Mouse (Mus musculus): ENCODE measurements around the gene S100a4.

S100a4 gene

GRCm38 (mm10) chr3:90600036-90600435 is 3.5 kb upstream of the S100a4 start:
- DNase-seq, result no peak

DNA sequence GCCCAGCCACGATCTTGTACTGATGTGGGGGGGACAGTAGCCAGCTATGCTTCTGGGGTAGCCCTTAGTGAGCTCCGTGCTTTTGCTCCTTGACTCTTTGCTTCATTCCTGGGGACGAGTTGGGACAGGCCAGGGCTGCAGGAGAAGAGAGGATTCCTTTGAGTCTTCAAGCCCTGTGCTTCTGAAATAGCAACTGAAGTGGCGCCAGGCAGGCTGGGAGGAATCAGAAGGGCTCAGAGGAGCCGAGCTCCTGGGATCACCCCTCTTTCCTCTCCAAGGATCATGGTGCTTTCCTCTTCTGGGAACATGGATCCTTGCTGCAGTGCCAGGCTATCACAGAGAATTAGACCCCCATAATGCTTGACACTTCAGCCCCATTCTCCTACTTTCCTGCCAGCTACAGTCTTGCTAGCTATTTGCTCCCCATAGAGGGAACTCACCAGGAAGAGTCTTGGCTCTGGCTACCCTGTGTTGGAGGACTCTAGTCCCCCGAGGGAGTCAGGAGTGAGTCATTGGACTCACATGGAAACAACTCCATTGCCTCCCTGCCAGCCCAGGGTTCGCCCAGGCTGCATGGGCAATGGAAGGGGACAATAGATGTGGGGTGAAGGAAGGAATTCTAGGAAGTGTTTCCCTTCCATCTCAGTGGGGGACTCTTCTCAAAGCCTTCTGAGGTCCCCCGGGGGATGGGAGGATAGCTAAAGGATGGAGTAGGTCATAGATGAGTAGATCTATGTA is 2.9 kb upstream of the S100a4 start:
- DNase-seq, result no peak

- no peak for DNase-seq
Observed at GRCm38 (mm10) chr3:90601486-90602110, 2.0 kb upstream of the S100a4 start, which contains the start of gene Gm42674. TSS of gene Gm42674 (plus strand) at chr3:90601904.

- no peak for DNase-seq
Observed at GRCm38 (mm10) chr3:90604416-90604815, 845 bp downstream of the S100a4 start.

GRCm38 (mm10) chr3:90605049-90605448 is 1.5 kb downstream of the S100a4 start:
- no peak for DNase-seq

DNA sequence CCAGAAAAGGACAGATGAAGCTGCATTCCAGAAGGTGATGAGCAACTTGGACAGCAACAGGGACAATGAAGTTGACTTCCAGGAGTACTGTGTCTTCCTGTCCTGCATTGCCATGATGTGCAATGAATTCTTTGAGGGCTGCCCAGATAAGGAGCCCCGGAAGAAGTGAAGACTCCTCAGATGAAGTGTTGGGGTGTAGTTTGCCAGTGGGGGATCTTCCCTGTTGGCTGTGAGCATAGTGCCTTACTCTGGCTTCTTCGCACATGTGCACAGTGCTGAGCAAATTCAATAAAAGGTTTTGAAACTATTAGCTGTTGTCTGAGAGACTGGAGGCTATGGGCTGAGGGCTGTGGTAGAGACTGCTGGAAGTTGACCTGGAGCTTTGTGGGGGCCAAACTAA is 2.2 kb downstream of the S100a4 start:
- no peak for DNase-seq

GRCm38 (mm10) chr3:90606185-90606584 is 2.6 kb downstream of the S100a4 start:
- no peak for DNase-seq

GRCm38 (mm10) chr3:90607361-90607760 is 3.8 kb downstream of the S100a4 start:
- no peak for DNase-seq

DNA sequence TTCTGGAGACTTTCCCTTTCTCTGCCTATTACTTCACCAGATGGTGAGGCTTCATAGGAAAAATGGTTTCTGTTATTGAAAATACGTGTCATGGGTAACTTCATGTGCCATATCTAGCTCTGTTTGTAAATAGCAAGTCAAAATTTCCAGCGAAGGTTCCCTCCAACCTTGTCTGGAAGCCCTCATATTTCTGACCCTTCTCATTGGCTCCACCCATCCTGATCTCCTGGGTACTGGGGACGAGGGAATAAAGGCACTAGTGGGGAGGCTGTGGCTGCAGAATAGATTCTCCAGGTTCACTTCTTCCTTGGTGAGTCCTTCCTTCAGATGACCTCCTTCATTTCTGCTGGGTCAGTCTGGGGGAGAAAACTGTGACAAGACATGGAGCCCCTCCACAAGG is 4.7 kb downstream of the S100a4 start, which contains the start of gene S100a5:
Gene S100a5 (plus strand): TSS at position 301 of the 400 bp plus-strand sequence.
- no peak for DNase-seq

- DNase-seq, result no peak
Observed at GRCm38 (mm10) chr3:90609102-90609501, 5.5 kb downstream of the S100a4 start.

DNA sequence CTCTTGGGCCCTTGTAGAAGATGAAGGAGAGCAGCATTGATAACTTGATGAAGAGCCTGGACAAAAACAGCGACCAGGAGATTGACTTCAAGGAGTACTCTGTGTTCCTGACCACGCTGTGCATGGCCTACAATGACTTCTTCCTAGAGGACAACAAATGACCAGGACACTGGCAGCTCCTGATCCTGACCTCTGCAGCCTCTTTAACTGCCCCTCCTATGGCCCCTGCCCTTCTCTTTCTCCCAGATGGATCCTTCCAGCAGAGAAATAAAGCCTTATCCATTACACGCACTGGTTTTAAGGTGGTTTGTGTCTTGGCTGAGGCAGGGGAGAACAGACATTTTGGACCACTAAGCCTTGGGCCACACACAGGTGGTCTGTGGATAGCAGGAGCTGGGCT is 7.9 kb downstream of the S100a4 start:
- no peak for DNase-seq

DNA sequence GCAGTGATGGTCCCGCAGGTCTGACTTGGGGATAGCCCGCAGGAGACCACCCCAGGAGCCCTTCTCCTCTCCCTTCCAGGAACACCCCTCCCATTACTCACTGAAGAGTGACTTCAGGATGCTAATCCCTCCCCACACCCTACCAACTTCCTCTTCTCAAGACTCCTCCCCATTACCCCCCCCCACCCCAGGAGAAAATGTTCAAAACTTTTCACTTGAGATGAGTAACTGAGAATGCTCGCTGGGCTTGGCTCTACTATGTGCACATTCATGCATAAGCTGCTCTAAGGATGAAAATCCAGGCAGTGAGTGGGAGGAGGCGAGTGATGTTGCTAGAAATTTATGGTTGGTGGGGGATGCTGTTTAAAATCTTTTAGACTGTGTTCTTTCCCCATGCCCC is 8.5 kb downstream of the S100a4 start:
- DNase-seq, result no peak

- no peak for DNase-seq
Observed at GRCm38 (mm10) chr3:90612728-90613291, 9.2 kb downstream of the S100a4 start, which contains the start of gene S100a6. TSS of gene S100a6 (plus strand) at chr3:90612882.

- no peak for DNase-seq
Observed at GRCm38 (mm10) chr3:90613461-90614147, 10.0 kb downstream of the S100a4 start.

DNA sequence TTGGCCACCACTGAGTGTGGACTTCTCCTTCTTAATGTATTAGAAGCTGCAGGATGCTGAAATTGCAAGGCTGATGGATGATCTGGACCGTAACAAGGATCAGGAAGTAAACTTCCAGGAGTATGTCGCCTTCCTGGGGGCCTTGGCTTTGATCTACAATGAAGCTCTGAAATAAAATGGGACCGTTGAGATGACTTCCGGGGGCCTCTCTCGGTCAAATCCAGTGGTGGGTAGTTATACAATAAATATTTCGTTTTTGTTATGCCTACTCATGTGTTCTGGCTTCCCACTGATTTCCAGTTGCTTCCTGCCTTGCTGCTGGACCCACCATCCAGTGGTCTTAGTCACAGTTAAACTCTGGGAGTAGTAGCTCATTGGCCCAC is 10.6 kb downstream of the S100a4 start:
- DNase-seq, result no peak

DNA sequence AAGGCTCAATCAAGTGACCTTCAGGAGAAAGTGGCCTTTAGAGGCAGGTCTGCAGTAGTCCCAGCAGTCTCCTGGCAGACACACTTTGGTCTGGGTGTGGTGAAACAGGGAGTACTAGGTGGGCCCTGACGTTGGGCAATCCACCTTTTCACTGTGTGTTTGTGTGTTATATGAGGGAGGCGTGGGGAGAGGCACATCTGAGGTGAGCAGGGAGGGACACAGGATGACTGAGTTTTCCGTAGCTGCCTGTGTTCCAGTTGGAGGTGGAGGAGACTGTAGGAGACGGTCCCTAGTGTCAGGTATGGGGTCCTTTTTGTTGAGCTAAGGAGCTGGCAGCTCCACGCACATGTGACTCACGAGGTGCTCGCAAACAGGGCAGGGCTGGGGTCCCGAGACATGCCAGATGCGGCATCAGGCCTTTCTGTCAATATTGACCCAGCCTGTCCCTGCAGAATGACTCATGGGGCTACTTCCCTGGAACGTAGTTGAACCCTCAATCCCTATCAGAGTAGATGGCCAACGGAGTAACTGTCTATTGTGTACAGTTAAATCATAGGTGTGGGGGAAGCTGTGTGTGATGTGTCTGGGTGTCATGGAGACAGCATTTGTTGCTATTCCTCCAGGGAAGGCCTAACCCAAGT is 11.2 kb downstream of the S100a4 start:
- no peak for DNase-seq

- DNase-seq, result peak; percentile 11
Observed at GRCm38 (mm10) chr3:90615415-90615814, 11.8 kb downstream of the S100a4 start.

DNA sequence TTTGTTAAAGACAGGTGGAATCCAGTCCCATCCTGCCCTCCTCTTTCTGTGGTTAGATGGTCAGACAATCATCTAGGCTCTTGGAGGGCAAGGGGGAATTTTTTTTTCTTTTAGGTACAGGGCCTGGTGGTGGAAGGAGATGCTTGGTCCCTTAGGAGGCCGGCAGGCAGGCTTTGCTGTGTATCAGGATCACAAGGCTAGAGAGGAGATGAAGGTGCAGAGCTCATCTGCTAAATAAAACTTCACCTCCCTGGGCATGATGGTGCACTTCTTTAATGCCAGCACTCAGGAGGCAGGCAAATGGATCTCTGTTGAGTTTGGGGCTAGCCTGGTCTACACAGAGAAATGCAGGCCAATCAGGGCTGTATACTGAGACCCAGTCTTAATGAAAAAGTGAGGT is 12.3 kb downstream of the S100a4 start:
- no peak for DNase-seq

- no peak for DNase-seq
Observed at GRCm38 (mm10) chr3:90617586-90617985, 14.0 kb downstream of the S100a4 start.

DNA sequence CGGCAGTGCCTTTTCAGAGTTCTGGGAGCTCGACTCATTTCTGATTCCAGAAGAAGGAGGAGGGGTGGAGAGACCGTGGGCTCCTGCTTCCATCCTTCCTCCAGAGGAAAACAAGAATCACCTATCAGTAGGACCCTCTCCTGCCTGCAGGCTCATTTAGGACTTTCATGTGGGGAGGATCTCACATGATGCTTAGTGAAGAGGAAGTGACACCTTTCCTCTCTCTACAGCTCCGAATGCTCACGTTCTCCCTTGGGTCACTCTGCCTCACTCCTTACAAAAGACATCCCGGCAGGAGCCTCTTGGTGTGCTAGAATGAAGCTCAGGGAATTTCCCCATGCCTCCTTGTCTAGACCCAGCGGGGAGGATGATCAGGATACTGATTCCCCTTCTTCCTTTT is 18.0 kb downstream of the S100a4 start:
- DNase-seq, result no peak

DNA sequence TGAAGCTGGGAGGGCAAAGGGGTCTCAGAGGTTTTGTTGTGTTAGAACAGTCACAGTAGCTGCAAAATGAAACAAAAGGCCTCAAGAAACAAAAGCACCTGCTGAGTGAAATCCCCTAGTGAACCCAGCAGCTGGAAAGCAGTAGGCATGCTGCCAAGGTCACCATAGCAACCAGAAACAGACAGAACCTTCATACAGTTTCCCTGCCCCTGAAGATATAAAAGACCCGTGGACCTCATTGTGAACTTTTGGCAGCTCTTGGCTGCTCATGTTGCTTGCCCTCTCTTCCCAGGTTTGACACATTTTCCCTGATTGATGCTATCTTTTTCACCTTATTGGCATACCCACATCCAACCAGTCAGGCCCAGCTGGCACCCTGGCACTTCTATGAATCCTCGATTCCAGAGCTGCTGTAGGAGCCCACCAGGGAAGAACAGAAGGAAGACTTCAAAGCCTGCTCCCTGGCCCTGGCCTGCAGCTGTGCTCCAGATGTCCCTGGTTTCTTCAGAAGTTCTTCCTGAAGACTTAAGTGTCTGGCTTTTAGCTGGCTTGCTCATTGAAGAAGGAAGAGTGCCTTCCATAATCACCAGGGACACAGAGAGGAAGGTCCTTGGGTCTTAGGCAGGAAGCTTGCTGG is 20.0 kb downstream of the S100a4 start:
- no peak for DNase-seq

DNA sequence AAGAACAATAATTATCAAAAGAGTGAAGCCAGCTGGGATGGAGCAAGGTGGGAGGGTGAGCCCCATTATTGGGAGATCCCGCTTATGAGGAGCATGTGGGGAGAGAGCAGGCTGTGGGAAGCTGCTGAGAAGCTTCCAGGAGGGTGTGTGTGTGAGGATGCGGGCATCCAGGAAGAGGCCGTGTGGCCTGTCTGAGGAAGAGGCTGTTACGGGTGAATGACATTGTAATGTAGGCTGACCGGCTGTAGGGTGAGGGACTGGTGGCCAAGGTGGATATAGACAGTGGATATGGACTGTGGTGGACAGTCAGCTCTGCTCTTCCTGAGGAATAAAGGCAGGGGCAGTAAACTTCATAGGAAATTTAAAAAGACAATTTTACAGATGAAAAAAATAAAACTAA is 21.9 kb downstream of the S100a4 start:
- DNase-seq, result no peak
